Mouse (Mus musculus) CH12.LX (cell line): ENCODE measurements at regions not wholly inside any gene's neighbourhood (a gene's known extent, or its start where the extent isn't known, plus 50 kb on each side); places are given as distances from the start of the nearest gene placed in this dataset.

ENCODE experiments used
- DNase-seq: peaks from one replicate; pipeline ENCODE4 v3.0.0-alpha.2; 2013; ENCODE audit errors: extremely low read depth
- H3K27ac ChIP-seq: 2 replicates; pipeline ENCODE4 v1.5.1; 2012; ENCODE audit warnings: low read depth, mild to moderate bottlenecking, control low read depth, moderate library complexity; ENCODE audit not compliant: insufficient read depth
- H3K27me3 ChIP-seq: replicated peaks from 2 replicates; pipeline ENCODE3; 2012; ENCODE audit warnings: inconsistent platforms
- H3K36me3 ChIP-seq, 2 experiments: replicated peaks in 1 of 2; 2 replicates each; pipeline versions ENCODE3 to v1.6.1; 2012; ENCODE audit warnings: inconsistent platforms in 1 of 2, low read length in 1 of 2, mild to moderate bottlenecking in 1 of 2, mixed read lengths in 1 of 2, moderate library complexity in 1 of 2; ENCODE audit not compliant: control insufficient read depth in 1 of 2, insufficient read depth in 1 of 2
- H3K4me1 ChIP-seq, 2 experiments: 2 replicates each; pipeline ENCODE4 v1.6.1; 2012; ENCODE audit warnings: inconsistent platforms in 1 of 2, moderate library complexity in 1 of 2; ENCODE audit not compliant: insufficient read depth in 2 of 2, control insufficient read depth in 1 of 2
- H3K4me2 ChIP-seq: 2 replicates; pipeline ENCODE4 v1.6.1; 2012; ENCODE audit warnings: low read depth, mild to moderate bottlenecking, control low read depth; ENCODE audit not compliant: poor library complexity, insufficient read depth, severe bottlenecking
- H3K4me3 ChIP-seq, 3 experiments: fragments of 150-350 bp in 1 of 3; sonication (generic) in 1 of 3; replicated peaks in 1 of 3; 2 replicates each; pipeline versions ENCODE3 to v1.5.1; 2011 to 2012; ENCODE audit warnings: low read depth in 2 of 3, low read length in 2 of 3, mild to moderate bottlenecking in 2 of 3, moderate library complexity in 2 of 3, control low read depth in 1 of 3, improper control_type of control experiment in 1 of 3, inconsistent platforms in 1 of 3, mixed read lengths in 1 of 3; ENCODE audit not compliant: poor library complexity in 1 of 3
- H3K79me2 ChIP-seq: replicated peaks from 2 replicates; pipeline ENCODE4 v1.6.1; 2012; ENCODE audit warnings: mild to moderate bottlenecking, moderate library complexity; ENCODE audit not compliant: control insufficient read depth, poor library complexity, insufficient read depth, severe bottlenecking; ENCODE audit errors: extremely low read depth
- H3K9ac ChIP-seq: 2 replicates; pipeline ENCODE4 v1.6.1; 2012; ENCODE audit warnings: low read depth, mild to moderate bottlenecking, control low read depth, moderate library complexity; ENCODE audit not compliant: insufficient read depth
- H3K9me3 ChIP-seq: replicated peaks from 2 replicates; pipeline ENCODE3; 2012; ENCODE audit warnings: low read length, inconsistent platforms, mixed read lengths
- BHLHE40 ChIP-seq: IDR thresholded peaks from 2 replicates; pipeline ENCODE4 v1.6.1; 2011; ENCODE audit warnings: mild to moderate bottlenecking, low read depth, low read length, improper control_type of control experiment
- CHD1 ChIP-seq: IDR thresholded peaks from 2 replicates; pipeline ENCODE4 v1.6.1; 2012; ENCODE audit warnings: low read depth, low read length, improper control_type of control experiment, inconsistent platforms
- CHD2 ChIP-seq: IDR thresholded peaks from 2 replicates; pipeline ENCODE4 v1.6.1; 2011; ENCODE audit warnings: low read length, improper control_type of control experiment
- EP300 ChIP-seq: IDR thresholded peaks from 2 replicates; pipeline ENCODE4 v1.6.1; 2011; ENCODE audit warnings: low read length, improper control_type of control experiment
- ETS1 ChIP-seq: conservative IDR thresholded peaks from 2 replicates; pipeline ENCODE4 v1.6.1; 2012; ENCODE audit warnings: low read depth, mild to moderate bottlenecking, inconsistent platforms, low read length, improper control_type of control experiment, moderate library complexity
- HCFC1 ChIP-seq: IDR thresholded peaks from 2 replicates; pipeline ENCODE4 v1.6.1; 2012; ENCODE audit warnings: low read depth, mild to moderate bottlenecking, inconsistent platforms, low read length, improper control_type of control experiment
- JUN ChIP-seq: IDR thresholded peaks from 2 replicates; pipeline ENCODE4 v1.6.1; 2011; ENCODE audit warnings: low read depth, mild to moderate bottlenecking, low read length, improper control_type of control experiment, moderate library complexity; ENCODE audit not compliant: insufficient read depth
- JUND ChIP-seq: conservative IDR thresholded peaks from 2 replicates; pipeline ENCODE4 v1.6.1; 2011; ENCODE audit warnings: low read depth, low read length, improper control_type of control experiment
- KAT2A ChIP-seq: IDR thresholded peaks from 2 replicates; pipeline ENCODE4 v1.6.1; 2012; ENCODE audit warnings: low read length, improper control_type of control experiment, inconsistent platforms; ENCODE audit not compliant: insufficient replicate concordance
- MAFK ChIP-seq: IDR thresholded peaks from 2 replicates; pipeline ENCODE4 v1.6.1; 2011; ENCODE audit warnings: low read length, improper control_type of control experiment; ENCODE audit not compliant: insufficient replicate concordance
- MAX ChIP-seq: IDR thresholded peaks from 2 replicates; pipeline ENCODE4 v1.6.1; 2011; ENCODE audit warnings: low read length, improper control_type of control experiment
- MAZ ChIP-seq: IDR thresholded peaks from 2 replicates; pipeline ENCODE4 v1.6.1; 2012; ENCODE audit warnings: low read depth, mild to moderate bottlenecking, inconsistent platforms, low read length, improper control_type of control experiment, moderate library complexity
- MXI1 ChIP-seq: IDR thresholded peaks from 2 replicates; pipeline ENCODE4 v1.6.1; 2011; ENCODE audit warnings: mild to moderate bottlenecking, low read depth, low read length, improper control_type of control experiment
- MYC ChIP-seq: IDR thresholded peaks from 2 replicates; pipeline ENCODE4 v1.6.1; 2011; ENCODE audit warnings: low read depth, mild to moderate bottlenecking, improper control_type of control experiment, low read length
- NRF1 ChIP-seq: IDR thresholded peaks from 2 replicates; pipeline ENCODE4 v1.6.1; 2014; ENCODE audit warnings: low read depth, mild to moderate bottlenecking, inconsistent platforms, low read length, improper control_type of control experiment, moderate library complexity
- POLR2A ChIP-seq: IDR thresholded peaks from 2 replicates; pipeline ENCODE4 v1.6.1; 2011; ENCODE audit warnings: low read depth, mild to moderate bottlenecking, improper control_type of control experiment, low read length
- SIN3A ChIP-seq: IDR thresholded peaks from 2 replicates; pipeline ENCODE4 v1.6.1; 2012; ENCODE audit warnings: low read length, improper control_type of control experiment, inconsistent platforms
- SMC3 ChIP-seq: IDR thresholded peaks from 2 replicates; pipeline ENCODE4 v1.6.1; 2011; ENCODE audit warnings: low read depth, low read length, improper control_type of control experiment
- TBP ChIP-seq: conservative IDR thresholded peaks from 2 replicates; pipeline ENCODE4 v1.6.1; 2011; ENCODE audit warnings: low read depth, low read length, improper control_type of control experiment
- UBTF ChIP-seq: IDR thresholded peaks from 2 replicates; pipeline ENCODE4 v1.6.1; 2012; ENCODE audit warnings: low read depth, mild to moderate bottlenecking, inconsistent platforms, low read length, improper control_type of control experiment, moderate library complexity
- USF1 ChIP-seq: IDR thresholded peaks from 2 replicates; pipeline ENCODE4 v1.6.1; 2014; ENCODE audit warnings: low read depth, mild to moderate bottlenecking, inconsistent platforms, low read length, improper control_type of control experiment
- ZMIZ1 ChIP-seq: IDR thresholded peaks from 2 replicates; pipeline ENCODE4 v1.6.1; 2012; ENCODE audit warnings: low read depth, mild to moderate bottlenecking, inconsistent platforms, low read length, improper control_type of control experiment
- ZNF384 ChIP-seq: IDR thresholded peaks from 2 replicates; pipeline ENCODE4 v1.6.1; 2012; ENCODE audit warnings: low read depth, low read length, improper control_type of control experiment, inconsistent platforms
- dilution Hi-C: fragments of 300-500 bp; cut with MboI; formaldehyde crosslinking; loops from 2 replicates; pipeline ENCODE4 v1.14.3; 2020; ENCODE audit warnings: low sequenced_read_pairs; ENCODE audit not compliant: extremely low pct_unique_long_range_greater_than_20kb, extremely low pct_ligation_motif_present
- in situ Hi-C: fragments of 300-500 bp; cut with MboI; formaldehyde crosslinking; loops from 3 replicates; pipeline ENCODE4 v1.14.3; 2019; ENCODE audit warnings: low sequenced_read_pairs, low pct_ligation_motif_present, low pct_unique_long_range_greater_than_20kb, mixed read lengths

GRCm38 (mm10) chr12:112412351-112412697 is 76.9 kb upstream of the A530016L24Rik start:
- in situ Hi-C loops: no loop called here
- H3K9ac ChIP-seq: no peak overlapping the region
- H3K27ac ChIP-seq: no peak overlapping the region
- TF ChIP-seq USF1 (no peak), KAT2A (no peak), MAZ (no peak), MYC (no peak), TBP (no peak), HCFC1 (no peak), BHLHE40 (no peak), SMC3 (no peak), CHD1 (no peak), SIN3A (no peak), NRF1 (no peak), MAX (no peak), JUND (no peak)
- TF ChIP-seq, all 38 proteins: peak for 0
- Histone ChIP-seq H3K79me2 (no peaks in the 10 kb centered on the region), H3K4me3 (no peak overlapping the region), H3K4me2 (no peak overlapping the region), H3K27me3 (peaks cover 86% of the 10 kb centered on the region), H3K36me3 (no peaks in the 10 kb centered on the region), H3K9me3 (no peaks in the 10 kb centered on the region), H3K4me1 (no peaks in the 10 kb centered on the region)
- DNase-seq: no peak
- dilution Hi-C loops: no loop called here

GRCm38 (mm10) chr12:112415926-112416473 is 73.2 kb upstream of the A530016L24Rik start:
- H3K9me3 ChIP-seq: no peaks in the 10 kb centered on the region
- in situ Hi-C loops (no loop called here), dilution Hi-C loops (no loop called here)
- H3K9ac ChIP-seq: no peak overlapping the region
- no peaks in the 10 kb centered on the region for H3K36me3 ChIP-seq
- no peak for DNase-seq
- H3K4me2 ChIP-seq: no peak overlapping the region
- H3K79me2 ChIP-seq: no peaks in the 10 kb centered on the region
- no peaks in the 10 kb centered on the region for H3K4me1 ChIP-seq
- H3K4me3 ChIP-seq: no peak overlapping the region
- no peak overlapping the region for H3K27ac ChIP-seq
- peaks cover 71% of the 10 kb centered on the region for H3K27me3 ChIP-seq
- TF ChIP-seq EP300 (no peak), ZMIZ1 (no peak), NRF1 (no peak), ETS1 (no peak), USF1 (no peak), UBTF (no peak), JUND (no peak), MAX (no peak), KAT2A (no peak), CHD2 (no peak), MAFK (no peak), JUN (no peak), MXI1 (no peak), ZNF384 (no peak), POLR2A (no peak)
- TF ChIP-seq, all 38 proteins: peak for 0
